Mouse (Mus musculus): ENCODE results near the gene Cggbp1. TPM values are rescaled to one million over a fixed set of nuclear protein-coding genes. Genes with fewer than 3 reads are reported as not detected.

Gene Cggbp1
- total RNA-seq, 2 experiments from 2014 or later = 55.6 to 60.0 TPM

- Histone ChIP-seq H3K4me3 (no peak overlapping the region), H3K27ac (no peak overlapping the region)
- intact Hi-C loops (cut with DNase I) = no loop called here
- TF ChIP-seq CTCF (IDR thresholded peaks at IDR 0.05) = no peak; the same call in 1 of the 2 replicates
- no peak for DNase-seq (ENCODE audit: extremely low spot score in 1 of 2, low spot score in 2 of 2)
These were observed 47.3 kb downstream of the Cggbp1 start for GRCm38 (mm10) chr16:64899084-64899483.

DNA sequence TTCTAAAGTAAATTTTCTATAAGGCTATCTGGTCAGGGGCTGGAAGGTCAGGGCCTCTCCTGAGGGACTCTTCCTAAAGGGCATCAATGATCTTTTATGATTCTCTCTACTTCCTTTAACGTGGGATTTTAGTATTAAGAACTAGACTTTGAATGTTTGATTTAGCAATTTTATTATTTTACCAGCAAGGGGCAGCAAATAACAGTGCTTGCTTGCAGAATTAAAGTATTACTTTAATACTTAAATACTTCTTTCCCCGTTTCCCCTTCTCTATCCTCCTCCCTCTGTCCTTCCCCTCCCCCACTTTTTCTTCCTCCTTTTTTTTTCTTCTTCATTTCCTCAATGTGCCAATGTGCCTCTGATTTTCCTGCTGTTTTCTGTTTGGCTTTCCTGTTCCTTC lies 51.5 kb downstream of the Cggbp1 start:
- H3K4me3 ChIP-seq = no peak overlapping the region
- intact Hi-C loops (cut with DNase I) = loop anchor here (10.0 kb wide), 2 partner anchors 201 to 471 kb away; partner anchors contain the start of gene Htr1f
- DNase-seq (ENCODE audit: extremely low spot score in 1 of 2, low spot score in 2 of 2) = no peak
- H3K27ac ChIP-seq = no peak overlapping the region
- peak; percentile 39 for TF ChIP-seq CTCF (IDR thresholded peaks at IDR 0.05)

DNA sequence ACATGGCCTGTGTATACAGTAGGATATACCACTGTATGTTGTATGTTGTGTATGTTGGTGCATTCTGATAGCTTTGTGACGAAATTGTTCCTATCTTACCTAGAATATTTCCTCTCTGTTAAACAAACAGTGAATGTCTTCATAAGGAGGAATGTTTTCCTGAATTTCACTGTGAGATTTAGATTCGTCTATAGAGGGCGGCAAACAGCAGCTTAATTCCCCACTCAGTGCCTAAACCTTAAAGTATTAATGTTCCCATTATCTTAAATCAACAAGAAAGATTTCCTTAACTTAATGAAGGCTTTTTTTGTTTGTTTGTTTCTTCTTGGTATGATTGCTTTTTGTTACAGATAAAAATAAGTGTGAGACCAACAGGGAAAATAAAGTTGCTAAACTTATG lies 55.3 kb downstream of the Cggbp1 start:
- Histone ChIP-seq H3K27ac (no peak overlapping the region), H3K4me3 (no peak overlapping the region)
- intact Hi-C loops (cut with DNase I) = loop anchor here (1.0 to 10.0 kb wide), 4 partner anchors 198 to 590 kb away; partner anchors contain the start of gene Htr1f
- peak; percentile 70 for TF ChIP-seq CTCF (IDR thresholded peaks at IDR 0.05)
- no peak for DNase-seq (ENCODE audit: extremely low spot score in 1 of 2, low spot score in 2 of 2)

DNA sequence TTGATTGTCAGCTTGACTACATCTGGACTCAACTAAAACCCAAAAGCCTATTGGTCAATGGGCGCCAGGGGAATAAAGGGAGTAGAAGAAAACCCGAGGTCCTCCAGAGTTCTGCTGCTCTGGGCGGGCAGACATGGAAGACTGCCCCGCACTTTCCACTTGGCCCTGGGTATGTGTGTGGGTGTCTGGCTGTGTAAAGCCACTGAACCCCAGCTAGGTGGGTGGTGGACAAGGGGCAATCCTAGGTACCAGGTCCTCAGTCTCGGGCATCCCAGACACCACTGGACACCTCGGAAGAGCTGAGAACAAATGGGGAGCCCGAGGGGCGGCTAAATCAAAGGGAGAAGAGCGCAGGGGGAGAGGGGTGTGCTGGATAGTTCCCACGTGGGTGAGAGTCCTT lies 57.0 kb downstream of the Cggbp1 start:
- intact Hi-C loops (cut with DNase I) = loop anchor here (10.0 kb wide), 2 partner anchors 196 to 466 kb away; partner anchors contain the start of gene Htr1f
- no peak for DNase-seq (ENCODE audit: extremely low spot score in 1 of 2, low spot score in 2 of 2)
- no peak overlapping the region for H3K27ac ChIP-seq
- no peak overlapping the region for H3K4me3 ChIP-seq
- TF ChIP-seq CTCF (IDR thresholded peaks at IDR 0.05) = no peak

Other genes with a start within 250 kb of the Cggbp1 start
- 1 to 10 TPM; 2.3 to 2.8 TPM for gene Csnka2ip, start 249.6 kb upstream of the Cggbp1 start, total RNA-seq (2021)
- 10 to 100 TPM; 21.4 to 22.9 TPM for gene 4930453N24Rik, start 80.8 kb upstream of the Cggbp1 start, total RNA-seq (2021)
- gene Zfp654, start 344 bp upstream of the Cggbp1 start, total RNA-seq (2021) = 10 to 100 TPM; 16.8 to 17.7 TPM

All from left cerebral cortex, adult 2 months (tissue).